Mouse (Mus musculus): Measurements from ENCODE around the gene Naa11.

The Naa11 gene

DNA sequence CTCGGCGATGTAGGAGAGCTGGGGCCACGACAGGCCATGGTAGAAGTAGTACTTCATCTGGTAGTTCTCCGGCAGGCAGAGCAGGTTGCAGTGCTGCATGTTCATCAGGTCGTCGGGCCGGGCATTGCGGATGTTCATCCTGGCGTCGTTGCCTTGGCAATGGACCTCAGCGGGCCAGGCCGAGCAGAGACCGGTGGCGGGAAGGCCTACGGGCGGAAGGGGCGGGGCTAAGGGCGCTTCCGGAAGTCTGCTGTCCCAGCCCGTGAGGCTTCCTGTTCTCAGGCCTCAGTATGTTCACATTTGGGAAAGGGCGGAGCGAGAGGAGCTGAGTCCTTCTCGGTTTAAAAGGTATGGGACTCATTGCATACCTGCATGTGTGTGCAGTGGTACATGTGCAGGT, at the start of gene Naa11:
Gene Naa11 (minus strand): TSS at position 220 of the 400 bp plus-strand sequence.
- DNase-seq (ENCODE audit: low spot score in 2 of 2), result no peak

GRCm38 (mm10) chr5:97432512-97432911, 40.3 kb upstream of the Naa11 start:
- DNase-seq (ENCODE audit: low spot score in 2 of 2), result no peak

DNA sequence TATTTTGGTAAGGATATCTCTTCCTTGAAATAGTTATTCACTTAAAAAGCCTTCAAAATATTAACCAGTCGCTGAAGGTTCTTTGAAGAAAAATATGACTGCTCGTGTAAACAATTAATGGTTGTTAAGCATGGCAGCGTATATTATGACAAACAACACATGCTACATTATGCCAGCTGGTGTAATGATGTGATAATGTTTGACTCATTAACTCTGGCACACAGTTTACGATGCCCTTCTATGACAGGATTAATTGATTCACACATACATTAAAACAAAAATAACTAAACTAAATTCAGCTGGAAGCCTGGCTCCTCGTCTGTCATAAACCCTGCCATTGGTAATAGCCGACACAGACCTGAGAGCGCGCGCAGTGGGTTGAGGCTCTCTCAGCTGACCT, 37.8 kb upstream of the Naa11 start:
- no peak for DNase-seq (ENCODE audit: low spot score in 2 of 2)

- DNase-seq (ENCODE audit: low spot score in 2 of 2), result no peak
Measured at GRCm38 (mm10) chr5:97421669-97422068, 29.5 kb upstream of the Naa11 start.

DNA sequence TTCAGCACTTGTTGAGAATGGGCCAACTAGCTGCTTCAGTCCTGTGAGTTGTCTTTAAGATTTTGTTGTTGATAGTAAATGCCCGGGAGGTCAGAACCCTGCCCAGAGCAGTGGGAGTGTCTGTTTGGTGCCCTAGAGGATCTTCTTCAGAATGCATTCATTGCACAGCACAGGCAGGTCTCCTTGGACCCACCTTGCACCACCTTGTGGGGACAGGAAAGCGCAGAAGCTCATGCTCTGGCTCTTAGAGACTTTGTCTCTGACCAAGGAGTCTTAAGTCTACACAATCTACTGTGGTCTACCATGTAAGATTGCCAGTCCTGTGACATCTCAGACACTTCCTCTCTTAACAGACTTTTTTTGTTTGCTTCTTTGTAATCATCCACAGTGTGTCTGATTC, 25.0 kb upstream of the Naa11 start:
- no peak for DNase-seq (ENCODE audit: low spot score in 2 of 2)

DNA sequence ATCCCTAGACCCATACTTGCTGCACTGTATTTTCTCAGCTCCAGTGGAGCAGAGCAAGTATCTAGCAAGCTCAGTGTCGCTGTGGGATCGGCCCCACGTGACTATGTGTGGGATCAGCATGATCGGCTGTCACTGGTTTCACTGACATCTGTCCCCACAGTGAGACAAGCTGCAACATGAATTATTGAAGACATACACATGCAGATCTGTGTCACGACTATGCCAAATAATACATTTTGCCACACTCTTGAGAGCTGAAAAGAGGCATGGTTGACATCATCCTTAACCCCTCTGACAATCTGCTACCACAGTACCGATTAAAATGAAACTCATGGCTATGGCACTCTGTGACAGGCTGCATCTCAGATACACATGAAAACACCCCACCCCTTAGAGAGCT, 23.7 kb upstream of the Naa11 start:
- no peak for DNase-seq (ENCODE audit: low spot score in 2 of 2)

DNA sequence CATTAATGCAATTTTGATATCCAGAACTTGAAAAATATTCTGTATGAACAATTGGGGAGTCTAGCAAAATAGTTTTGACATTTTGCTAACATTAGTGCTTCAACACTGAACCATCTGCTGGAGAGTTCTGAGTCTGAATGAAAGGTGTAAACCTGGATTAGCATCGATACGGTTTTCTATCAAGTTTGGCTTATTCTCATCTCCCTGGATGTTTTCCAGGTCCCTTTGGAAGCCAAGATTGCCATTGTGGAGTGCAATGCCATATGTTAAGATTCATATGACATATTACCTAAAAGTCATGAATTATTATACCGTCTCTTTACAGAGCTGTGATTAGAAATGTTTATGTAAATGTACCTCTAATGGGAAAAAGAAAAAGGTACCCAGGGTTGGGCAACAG, 21.5 kb upstream of the Naa11 start:
- DNase-seq (ENCODE audit: low spot score in 2 of 2), result no peak

- no peak for DNase-seq (ENCODE audit: low spot score in 2 of 2)
Measured at GRCm38 (mm10) chr5:97410190-97410589, 18.0 kb upstream of the Naa11 start.

GRCm38 (mm10) chr5:97409234-97409704, 17.1 kb upstream of the Naa11 start:
- DNase-seq (ENCODE audit: low spot score in 2 of 2), result no peak

- DNase-seq (ENCODE audit: low spot score in 2 of 2), result no peak
Measured at GRCm38 (mm10) chr5:97401042-97401441, 8.9 kb upstream of the Naa11 start.

DNA sequence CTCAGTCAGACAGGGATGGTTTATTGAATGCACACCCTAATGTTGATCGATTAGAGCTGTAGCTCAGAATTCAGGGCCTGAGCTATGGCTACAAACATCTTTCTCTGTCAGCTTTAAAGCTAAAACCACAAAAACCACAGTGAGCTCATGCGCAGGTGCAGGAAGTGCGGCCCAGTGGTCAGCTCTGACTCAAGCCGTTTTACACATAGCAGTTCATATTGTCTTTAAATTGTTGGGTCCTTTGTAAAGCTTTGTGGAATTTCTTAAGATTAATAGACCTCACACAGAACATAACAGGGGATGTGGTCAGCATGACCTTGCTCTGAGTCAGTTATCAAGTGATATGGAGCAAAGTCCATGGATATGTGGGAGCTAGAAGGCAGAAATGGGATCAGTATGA, 5.4 kb upstream of the Naa11 start:
- DNase-seq (ENCODE audit: low spot score in 2 of 2), result no peak

DNA sequence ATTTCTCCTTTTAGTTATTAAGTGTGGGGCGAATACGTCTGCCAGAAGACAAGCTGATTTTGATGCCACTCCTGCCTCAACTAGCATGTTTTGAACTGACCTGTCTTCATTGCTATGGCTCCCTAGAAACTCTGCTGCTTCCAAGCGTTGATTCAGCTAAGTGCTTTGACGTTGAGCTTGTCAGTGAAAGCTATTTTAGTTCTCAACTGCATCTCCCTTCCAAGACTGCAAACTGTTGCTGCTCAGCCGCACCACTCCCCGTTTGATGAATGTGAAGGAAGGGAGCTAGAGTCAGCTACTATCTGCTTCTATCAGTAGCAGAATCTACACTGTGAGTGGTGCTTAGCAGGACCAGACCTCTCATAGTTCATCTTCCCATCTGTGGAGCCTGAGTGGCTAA, 4.6 kb downstream of the Naa11 start:
- no peak for DNase-seq (ENCODE audit: low spot score in 2 of 2)

DNA sequence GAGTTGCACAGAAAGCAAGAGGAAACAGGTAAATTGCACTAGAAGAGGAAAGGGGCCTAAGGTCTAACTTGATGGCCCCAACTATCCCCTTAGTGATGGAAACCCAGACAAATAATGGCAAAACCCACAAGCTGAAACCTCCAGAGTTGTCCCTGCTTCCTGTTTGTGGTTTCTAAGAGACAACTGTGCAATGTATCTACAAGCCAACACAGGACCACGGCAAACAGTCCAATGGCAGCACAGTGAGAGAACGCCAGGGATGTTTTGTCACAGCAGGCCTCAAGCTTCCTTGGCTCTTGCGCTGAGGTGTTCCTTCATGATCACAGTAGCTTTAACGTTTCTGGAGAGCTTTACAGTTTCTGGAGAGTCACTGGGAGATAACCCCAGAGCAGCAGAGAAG, 7.8 kb downstream of the Naa11 start:
- no peak for DNase-seq (ENCODE audit: low spot score in 2 of 2)

- DNase-seq (ENCODE audit: low spot score in 2 of 2), result no peak
Measured at GRCm38 (mm10) chr5:97382548-97383222, 9.5 kb downstream of the Naa11 start.

DNA sequence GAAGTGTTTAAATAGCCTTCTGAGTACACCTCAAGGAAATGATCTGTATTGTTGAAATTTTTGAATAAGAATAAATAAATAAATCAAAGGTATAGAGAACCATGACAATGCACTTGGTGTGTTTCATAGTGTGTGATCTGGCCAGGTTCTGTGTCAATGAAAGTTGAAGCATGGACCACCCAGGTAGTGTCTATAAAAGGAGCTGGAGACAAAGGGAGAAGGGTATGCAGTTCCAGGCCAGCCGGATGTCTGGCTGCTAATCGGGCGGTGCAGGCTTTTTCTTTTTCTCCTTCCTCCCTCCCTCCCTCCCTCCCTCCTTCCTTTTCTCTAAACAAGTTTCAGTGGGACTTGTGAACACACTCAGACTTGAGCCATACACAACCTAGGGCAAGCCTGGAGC, 12.2 kb downstream of the Naa11 start:
- no peak for DNase-seq (ENCODE audit: low spot score in 2 of 2)

DNA sequence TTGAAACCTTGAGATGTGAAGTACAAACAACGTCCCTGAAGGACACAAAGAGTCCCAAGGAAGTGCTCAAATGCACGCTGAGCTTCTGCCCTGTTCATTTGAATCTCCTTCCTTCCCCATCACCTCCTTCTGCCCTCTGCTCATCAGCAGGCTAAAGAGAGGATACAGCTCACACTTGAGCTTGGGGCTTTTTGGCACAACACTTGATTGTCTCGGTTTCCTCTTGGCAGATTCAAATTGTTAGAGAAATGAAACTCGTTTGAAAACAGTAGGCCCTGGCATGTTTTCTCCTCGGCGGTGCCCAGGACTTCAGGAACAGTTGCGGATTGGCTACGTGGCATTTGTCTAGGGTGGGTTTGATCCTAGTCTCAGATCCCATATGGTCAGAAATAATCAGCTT, 27.4 kb downstream of the Naa11 start:
- no peak for DNase-seq (ENCODE audit: low spot score in 2 of 2)

DNA sequence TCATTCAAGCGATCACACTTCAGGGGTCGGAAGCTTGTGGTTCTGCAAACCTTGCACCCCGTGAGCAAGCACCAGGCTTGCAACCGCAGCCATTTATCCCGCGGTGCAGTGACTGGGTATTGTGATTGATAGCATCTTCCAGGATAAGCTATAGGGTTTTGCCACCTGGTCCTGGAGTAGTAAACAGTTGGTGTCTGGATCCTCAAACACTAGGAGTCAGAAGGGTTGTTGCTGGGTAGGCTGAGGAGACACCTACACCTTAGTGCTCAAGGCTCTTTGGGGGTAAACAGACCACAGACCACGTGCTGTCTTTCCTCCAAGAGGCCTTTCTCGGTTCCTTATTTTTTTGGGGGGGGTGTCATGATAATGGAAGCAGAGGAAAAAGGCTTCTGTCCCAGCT, 27.9 kb downstream of the Naa11 start:
- DNase-seq (ENCODE audit: low spot score in 2 of 2), result no peak

DNA sequence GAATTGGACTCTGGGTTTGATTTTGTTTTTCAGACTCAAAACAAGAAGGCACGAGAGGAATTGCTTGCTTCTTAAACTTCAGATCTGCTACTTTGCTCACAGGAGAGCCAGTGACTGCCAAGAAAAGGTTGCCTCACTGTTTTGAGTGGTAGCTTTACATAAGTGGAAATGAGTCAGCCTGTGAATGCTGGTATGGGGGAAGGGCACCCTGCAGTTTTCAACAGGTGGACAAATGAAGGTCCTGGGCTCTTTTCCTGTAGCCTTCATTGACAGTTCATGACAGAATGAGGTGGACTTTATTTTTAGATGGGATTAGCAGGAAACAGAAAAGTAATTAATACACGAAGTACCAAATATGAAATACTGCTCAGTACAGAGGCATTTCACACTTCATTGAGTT, 29.6 kb downstream of the Naa11 start:
- DNase-seq (ENCODE audit: low spot score in 2 of 2), result peak in 1 of 2 experiments; percentile 4

GRCm38 (mm10) chr5:97359104-97359503, 33.1 kb downstream of the Naa11 start:
- DNase-seq (ENCODE audit: low spot score in 2 of 2), result no peak

- DNase-seq (ENCODE audit: low spot score in 2 of 2), result no peak
Measured at GRCm38 (mm10) chr5:97356135-97356534, 36.0 kb downstream of the Naa11 start.

GRCm38 (mm10) chr5:97355152-97355551, 37.0 kb downstream of the Naa11 start:
- no peak for DNase-seq (ENCODE audit: low spot score in 2 of 2)

GRCm38 (mm10) chr5:97348760-97349159, 43.4 kb downstream of the Naa11 start:
- DNase-seq (ENCODE audit: low spot score in 2 of 2), result peak in 1 of 2 experiments; percentile 11

- no peak for DNase-seq (ENCODE audit: low spot score in 2 of 2)
Measured at GRCm38 (mm10) chr5:97348310-97348709, 43.9 kb downstream of the Naa11 start.

DNA sequence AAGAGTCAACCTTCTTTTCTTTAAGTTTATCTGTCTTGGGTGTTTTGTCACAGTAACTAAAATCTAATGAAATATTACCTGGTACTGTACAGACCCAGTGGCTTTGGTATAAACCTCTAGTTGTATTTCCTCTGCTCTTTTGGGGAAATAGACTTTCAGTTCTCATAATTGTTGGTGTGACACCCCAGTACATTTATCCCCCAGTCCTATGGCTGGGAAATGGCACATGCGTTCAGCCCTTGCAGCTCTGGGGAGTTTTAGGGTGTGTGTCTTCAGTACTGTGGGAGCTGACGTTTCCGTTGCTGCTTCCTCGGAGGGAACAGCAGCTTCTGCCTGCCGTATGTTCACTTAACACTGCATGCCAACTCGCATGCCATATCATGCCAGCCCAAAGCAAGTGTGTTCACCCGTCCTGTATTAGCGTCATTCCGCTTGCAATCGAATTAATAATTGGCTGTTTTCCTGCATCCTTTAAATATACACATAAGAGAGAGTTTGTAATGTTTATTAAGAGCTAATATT, 46.4 kb downstream of the Naa11 start:
- DNase-seq (ENCODE audit: low spot score in 2 of 2), result no peak
